Mouse (Mus musculus) NIH3T3 (cell line): ENCODE measurements at regions not wholly inside any gene's neighbourhood (a gene's known extent, or its start where the extent isn't known, plus 50 kb on each side); places are given as distances from the start of the nearest gene placed in this dataset.

Experiments
- DNase-seq: peaks from one replicate; pipeline ENCODE4 v3.0.0-alpha.2; 2012; ENCODE audit warnings: low read depth

GRCm38 (mm10) chr2:51448121-51448520 lies 179.2 kb upstream of the Tas2r134 start:
- no peak for DNase-seq

GRCm38 (mm10) chr2:51447616-51448015 lies 179.7 kb upstream of the Tas2r134 start:
- DNase-seq = no peak

DNA sequence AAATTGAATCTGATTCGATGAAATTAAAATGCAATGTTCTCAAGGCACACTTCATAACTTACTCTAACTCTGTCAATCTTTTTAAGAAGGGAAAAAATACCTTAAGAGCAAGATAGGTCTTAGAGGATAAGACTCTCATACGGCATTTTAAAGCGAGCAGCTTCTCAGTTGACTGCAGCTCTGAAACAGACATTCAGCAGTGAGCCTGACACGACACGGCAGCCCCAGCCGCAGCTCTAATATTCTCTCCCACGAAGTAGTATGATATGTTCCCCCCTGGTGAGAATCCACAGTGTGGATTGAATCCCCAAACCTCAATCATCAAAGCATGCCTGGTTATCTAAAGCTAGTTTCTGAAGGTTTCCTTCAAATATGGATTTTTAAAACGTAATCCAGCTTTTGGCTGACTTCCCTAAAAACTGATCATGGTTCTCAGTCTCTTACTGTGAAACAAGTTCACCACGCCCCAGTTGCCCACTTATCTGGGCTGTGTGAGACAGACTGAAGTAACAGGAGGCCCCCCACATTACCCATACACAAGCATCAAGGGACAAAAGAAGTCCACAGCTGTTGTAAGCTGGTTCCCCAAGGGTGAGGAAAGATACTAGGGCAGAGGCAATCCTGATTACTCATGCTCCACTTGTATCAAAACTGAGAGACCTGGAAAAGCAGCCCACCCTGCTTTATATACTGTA lies 182.8 kb upstream of the Tas2r134 start:
- DNase-seq = no peak

- no peak for DNase-seq
Observed at GRCm38 (mm10) chr2:51443946-51444345, 183.4 kb upstream of the Tas2r134 start.

- peak; percentile 38 for DNase-seq
Observed at GRCm38 (mm10) chr2:51439047-51439446, 188.3 kb upstream of the Tas2r134 start.

DNA sequence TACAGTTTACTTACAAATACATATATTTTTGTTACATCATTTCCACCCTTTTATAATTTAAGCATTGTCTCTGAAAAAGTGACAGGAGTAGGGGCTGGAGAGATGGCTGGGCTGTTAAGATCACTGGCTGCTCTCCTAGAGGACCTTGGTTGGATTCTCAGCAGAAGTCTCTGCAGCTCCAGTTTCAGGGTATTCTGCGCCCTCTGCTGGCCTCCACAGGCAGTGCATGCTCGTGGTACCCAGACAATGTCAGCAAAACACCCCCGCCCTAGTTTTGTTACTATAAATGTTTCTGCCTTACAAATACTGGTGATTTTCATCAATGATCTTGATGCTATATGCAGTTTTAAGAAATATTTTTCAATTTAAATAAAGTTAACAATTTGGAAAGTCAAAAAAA lies 190.7 kb upstream of the Tas2r134 start:
- DNase-seq = peak; percentile 34

DNA sequence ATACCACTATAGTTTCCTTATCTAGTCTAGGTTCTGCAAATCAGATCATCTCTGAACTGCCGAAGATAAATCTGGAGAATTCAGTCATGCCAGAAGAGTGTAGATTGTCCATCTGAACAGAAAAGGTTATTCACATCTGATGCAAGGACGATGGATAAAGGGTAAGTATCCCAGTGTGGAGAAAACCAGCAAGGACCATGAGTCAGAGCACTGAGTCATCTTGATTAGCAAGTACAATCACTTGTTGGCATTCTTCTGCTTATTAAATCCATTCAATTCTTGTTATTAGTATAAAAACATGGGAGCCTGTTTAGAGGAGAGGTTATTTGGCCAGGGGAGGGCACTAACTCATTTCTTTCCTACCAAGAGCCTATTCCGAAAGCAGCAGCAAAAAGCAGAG lies 195.7 kb upstream of the Tas2r134 start:
- DNase-seq = peak; percentile 60

DNA sequence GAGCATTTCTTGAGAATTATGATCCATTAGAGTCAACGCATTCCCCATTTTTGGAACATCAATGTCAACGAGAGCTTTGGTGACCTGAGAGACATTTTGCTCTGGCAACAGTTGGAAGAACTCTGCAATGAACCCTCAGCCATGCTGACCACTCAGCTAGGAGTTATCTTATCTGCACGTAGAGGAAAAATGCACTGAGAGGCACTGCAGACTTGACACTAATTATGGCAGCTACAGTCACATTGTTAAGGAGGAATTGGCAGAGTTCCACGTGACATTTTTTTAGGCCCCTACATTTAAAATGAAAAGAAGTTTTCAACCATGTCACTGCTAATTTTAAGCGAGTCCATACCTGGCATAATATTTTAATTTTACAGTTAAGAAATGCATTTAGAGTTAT lies 197.6 kb upstream of the Tas2r134 start:
- no peak for DNase-seq

DNA sequence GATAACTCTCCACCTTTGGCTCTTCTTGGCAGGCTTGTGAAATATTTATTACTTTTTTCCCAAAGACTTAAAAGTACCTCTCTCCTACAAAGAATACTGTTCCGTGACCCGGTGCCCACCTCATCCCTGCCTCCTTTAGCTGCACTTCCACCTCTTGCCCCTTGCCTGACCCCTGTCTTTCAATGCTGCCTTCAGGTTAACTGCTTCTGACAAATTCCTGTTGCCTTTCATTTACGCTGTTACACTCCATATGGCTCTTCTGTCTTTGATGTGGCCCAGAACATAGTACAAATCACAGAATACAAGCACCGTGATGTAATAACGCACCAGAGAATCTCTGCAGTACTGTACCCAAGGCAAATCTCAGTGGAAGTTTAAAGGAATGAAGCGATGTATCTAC lies 204.9 kb upstream of the Tas2r134 start:
- no peak for DNase-seq

GRCm38 (mm10) chr2:51417908-51418690 lies 209.2 kb upstream of the Tas2r134 start:
- no peak for DNase-seq

- no peak for DNase-seq
Observed at GRCm38 (mm10) chr2:51388390-51388789, 238.9 kb upstream of the Tas2r134 start.

- DNase-seq = no peak
Observed at GRCm38 (mm10) chr2:51387136-51387535, 238.2 kb upstream of the Rnd3 start.

- DNase-seq = no peak
Observed at GRCm38 (mm10) chr2:51376597-51376996, 227.7 kb upstream of the Rnd3 start.

- DNase-seq = no peak
Observed at GRCm38 (mm10) chr2:51374636-51375035, 225.7 kb upstream of the Rnd3 start.

- no peak for DNase-seq
Observed at GRCm38 (mm10) chr2:51372771-51373170, 223.9 kb upstream of the Rnd3 start.

DNA sequence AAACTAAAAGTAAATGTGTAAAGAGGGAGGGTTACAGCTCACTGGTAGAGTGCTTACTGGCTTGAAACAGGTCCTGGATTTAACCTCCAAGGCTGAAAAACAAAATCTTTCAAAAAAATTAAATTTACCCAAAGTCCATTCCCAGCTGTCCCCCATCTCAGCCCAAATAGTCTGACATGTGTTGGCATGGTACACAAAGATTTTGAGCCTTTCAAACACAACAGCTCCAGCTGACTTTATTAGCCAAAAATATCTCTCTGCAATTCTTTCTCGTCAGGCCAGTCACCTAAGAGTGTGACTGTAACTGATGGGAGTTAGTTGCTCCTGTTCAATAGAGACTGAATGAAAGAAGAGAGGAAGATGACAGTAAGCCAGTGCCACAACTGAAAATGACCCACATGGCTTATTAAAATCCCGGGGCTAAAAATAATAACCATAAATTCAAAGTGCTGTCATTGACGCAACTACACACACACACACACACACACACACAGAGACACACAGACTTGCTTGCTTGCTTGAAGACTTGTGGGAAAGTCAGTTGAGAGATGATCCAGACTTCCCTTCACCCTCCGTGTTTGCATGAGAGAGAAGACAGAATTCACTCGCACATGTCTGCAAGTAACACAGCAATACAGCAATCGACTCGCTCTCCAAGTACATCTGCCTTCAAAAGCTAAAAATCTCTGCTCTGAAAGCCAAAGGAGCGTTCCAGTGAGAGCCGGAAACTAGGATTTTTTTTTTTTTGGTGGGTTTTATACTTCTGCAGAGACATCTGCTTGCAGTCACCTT lies 214.1 kb upstream of the Rnd3 start:
- no peak for DNase-seq

GRCm38 (mm10) chr2:51355281-51355680 lies 206.4 kb upstream of the Rnd3 start:
- DNase-seq = peak; percentile 77

- no peak for DNase-seq
Observed at GRCm38 (mm10) chr2:51354800-51355199, 205.9 kb upstream of the Rnd3 start.

- DNase-seq = peak; percentile 52
Observed at GRCm38 (mm10) chr2:51349614-51350013, 200.7 kb upstream of the Rnd3 start.

GRCm38 (mm10) chr2:51348774-51349173 lies 199.9 kb upstream of the Rnd3 start:
- no peak for DNase-seq

DNA sequence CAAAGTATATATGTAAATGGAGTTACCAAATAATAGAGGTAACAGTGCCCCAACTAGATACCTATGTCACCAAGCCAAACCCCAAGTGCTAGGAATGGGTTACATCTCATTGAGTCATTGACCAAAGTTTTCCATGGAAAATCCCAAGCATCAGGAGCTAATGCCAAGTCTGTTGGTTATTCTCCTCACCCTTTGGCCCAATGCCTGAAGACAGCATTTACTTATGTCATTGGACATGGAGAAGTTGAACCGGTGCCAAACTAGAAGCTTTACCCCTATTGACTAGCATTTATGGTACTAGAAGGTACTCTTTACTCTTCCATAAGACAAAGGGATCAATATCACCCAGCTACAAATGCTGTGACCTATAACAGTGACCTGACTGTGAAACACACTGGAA lies 198.2 kb upstream of the Rnd3 start:
- DNase-seq = peak; percentile 60

GRCm38 (mm10) chr2:51342421-51342820 lies 193.5 kb upstream of the Rnd3 start:
- peak; percentile 59 for DNase-seq

DNA sequence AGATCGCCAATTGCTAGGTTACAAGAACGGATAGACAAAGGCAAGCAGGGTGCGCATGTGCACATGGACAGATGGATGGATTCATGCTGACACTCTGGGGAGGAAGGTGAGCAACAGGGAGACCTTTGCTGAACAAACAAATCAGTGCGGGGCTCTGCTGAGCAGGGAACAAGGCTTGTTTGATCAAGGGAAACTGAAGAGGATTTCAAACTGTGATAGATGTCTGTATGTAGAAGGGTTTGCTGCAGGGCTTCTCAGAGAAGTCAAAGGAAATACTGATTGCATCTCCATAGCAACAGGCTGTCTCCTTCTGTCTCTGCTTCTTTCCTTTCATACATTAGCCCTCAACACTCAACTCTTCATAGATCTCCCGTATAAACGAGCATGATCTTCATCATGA lies 185.5 kb upstream of the Rnd3 start:
- DNase-seq = no peak
